Mouse (Mus musculus): ENCODE results near the gene Rraga.

Gene Rraga

DNA sequence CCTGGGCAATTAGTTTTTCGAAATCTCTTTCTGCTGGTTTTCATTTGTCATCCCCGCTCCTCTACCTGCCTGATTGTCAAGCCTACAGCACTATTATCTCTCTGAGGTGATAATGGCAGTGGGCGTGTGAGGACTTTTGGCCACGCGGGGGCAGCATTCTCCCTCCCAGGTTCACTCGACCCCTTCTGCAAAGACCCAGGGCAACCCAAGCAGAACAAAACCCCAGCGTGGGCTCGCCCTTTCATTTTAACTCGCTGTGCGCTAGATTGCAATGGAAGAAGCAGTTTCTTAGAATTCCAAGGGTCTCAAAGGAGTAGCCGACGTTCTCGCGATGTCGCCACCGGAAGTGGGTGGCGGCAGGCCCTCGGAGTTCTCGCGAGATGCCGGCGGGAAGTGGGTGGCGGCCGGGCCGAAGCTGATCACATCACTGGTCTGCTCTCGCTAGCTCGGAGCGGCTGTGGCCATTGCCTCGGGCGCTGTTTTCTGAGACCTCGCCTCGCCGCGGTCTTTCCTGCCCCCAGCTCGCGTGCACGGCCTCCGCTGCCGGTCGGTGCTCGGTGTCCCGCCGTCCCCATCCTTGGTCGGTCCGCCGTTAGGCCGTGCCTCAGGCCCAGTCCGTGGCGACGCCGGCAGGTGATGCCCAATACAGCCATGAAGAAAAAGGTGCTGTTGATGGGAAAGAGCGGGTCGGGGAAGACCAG lies at the start of gene Rraga:
Gene Rraga, plus strand, starts transcription at position 386 of the 701 bp plus-strand sequence.
- peak; percentile 97 for DNase-seq

DNA sequence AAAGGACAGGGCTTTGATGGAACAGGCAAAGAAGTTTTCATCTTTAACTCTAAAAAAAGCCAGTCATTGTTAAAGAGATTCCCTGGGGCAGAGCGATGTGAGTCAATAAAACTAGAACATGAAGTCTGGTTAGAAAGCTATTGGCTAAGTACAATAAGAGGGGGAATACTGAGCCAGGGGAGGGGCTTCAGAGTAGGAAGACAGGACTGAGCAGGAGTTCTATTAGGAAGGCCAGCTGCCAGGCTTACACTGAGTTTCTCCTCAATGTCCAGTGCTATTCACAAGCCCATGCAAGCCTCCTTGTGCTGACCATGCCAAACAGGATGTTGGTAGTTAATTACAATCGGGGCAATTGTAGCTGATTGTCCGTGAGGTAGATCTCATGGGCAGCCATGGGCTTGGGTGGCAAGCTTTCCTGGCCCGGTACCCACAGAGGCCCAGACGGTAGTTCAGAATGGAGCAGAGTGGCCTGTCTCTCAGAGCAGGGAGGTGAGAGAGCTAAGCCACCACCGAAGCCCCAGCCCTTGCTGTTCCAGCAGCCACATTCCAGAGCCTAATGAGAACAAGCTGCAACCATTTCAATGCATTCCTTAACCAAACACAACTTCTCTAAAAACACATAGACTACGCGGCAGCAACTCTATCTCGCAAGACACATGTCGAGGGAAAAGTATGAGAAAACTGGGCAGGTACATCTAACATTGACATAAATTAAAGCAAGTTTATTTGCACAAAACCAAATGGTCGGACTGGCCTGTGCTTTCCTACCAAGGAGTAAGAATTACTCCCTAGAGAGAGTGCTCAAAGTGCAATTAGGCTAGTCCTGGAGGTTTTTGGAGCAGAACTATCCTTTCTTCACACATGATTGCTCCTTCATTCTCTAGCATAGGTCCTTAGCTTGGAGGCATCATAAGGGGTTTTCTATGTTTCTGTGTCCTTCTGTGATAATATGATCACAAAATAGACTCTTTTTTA lies 48.0 kb upstream of the Rraga start:
- DNase-seq = peak; percentile 44

DNA sequence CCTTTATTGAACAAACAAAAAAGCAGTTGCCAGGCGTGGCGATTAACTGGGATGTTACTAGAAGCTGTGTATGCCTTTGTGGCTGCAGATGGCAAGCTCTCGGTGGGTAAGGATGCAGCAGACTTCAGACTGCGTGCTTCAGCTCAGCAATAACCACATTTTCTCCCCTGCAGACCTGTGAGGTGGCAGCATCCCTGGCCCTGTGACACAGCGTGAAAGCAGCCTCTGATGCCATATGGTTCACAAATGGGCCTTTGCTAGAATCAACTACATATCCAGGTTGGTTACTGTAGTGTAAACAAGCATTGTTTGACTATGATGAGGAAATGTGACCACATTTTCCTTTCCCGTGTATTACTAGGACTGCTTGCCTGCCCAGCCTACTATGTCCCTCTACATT lies 46.3 kb upstream of the Rraga start:
- no peak for DNase-seq

DNA sequence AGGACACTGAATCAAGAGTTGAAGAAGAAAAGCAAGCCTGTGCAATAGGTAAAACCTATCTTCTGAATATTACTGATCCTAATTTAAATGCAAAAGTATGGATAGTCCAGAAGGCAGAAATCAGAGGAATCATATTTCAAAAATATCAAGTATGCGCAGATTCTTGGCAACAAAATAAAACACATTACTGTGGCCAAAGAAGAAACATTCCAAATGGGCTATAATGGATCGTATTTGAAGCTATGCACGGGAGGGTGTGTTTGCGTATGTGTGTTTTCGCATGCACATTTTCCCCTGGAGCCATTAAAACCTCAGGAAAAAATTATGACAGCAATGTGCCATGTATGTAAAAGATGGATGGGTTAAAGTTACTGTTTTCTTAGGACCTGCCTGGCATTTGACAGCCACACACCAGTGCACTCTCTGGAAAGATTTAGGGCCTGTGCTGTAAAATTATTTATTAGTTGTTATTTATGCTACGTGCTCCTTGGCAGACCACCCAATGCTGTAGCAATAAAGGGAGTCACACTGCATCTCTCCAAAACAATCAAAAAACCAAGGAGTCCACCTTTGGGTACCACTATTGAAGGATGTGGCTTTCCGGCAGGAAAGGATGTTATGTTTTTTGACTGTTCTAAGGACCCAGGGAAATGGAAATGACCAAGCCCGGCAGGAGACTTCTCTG lies 41.9 kb upstream of the Rraga start:
- DNase-seq = no peak

DNA sequence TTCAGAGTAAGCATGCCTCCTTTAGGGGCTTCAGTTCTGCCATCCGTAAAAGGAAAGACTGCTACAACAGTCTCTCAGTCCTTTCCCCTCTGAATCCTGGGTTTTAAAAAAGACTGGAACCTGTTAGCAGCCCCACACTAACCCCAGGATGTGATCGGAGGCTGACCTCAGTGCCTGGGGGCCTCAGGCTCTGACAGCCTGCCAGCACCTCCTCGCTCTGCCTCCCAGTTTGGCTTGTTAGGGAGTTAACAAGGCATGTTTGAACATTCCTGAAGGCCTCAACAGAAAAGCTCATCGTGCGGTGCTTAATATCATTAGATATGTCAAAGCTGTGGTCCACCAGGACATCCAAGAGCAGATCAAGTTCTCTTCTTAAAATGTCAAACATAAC lies 41.4 kb upstream of the Rraga start:
- DNase-seq = peak; percentile 15

DNA sequence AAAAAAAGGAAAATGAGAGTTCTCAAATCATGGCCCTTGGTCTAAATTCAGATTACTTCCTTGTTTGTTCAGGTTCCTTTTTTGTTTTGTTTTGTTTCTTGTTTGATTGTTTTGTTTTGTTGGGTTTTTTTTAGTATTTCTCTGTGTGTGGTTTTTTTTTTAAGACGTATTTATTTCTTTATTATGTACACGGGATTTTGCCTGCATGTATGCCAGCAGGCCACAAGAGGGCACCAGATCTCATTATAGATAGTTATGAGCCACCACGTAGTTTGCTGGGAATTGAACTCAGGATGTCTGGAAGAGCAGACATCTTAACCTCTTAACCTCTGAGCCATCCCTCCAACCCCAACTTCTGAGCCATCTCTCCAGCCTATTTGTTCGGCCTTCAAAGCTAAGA lies 37.5 kb upstream of the Rraga start:
- peak; percentile 24 for DNase-seq

DNA sequence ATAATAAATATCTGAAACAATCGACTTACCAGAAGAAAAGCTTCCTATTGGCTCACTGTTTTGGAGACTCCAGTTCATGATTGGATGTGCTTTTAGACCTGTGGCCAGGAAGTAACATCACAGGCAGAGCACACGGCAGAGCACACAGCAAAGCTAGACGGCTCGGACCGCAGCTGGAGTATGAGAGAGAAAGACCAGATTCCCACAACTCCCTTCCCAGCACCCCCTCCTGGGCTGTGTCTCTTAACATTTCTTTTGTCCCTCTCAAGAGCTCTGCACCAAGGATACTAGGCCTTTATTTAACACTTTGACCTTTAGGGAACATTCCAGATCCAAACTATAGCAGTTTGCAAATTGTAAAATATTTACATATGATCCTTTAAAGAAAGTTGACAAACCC lies 36.5 kb upstream of the Rraga start:
- no peak for DNase-seq

DNA sequence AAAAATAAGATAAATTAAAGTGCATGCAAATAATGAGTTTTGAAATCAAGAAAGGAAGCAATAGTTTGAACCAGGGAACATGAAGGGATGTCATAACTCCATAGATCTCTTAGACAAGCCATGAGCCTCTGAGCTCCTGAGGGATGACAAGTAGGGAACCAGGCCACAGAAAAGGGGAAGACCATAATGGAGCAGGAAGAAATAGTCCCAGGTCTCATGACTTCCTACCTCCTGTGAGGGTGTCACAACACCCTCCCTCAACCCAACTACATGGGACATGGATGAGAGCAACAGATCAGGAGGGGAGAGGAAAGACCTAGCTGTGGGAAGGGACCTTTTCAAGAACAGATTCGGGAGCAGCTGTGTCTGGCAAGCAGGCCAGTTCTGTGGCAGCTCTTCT lies 33.9 kb upstream of the Rraga start:
- DNase-seq = no peak

DNA sequence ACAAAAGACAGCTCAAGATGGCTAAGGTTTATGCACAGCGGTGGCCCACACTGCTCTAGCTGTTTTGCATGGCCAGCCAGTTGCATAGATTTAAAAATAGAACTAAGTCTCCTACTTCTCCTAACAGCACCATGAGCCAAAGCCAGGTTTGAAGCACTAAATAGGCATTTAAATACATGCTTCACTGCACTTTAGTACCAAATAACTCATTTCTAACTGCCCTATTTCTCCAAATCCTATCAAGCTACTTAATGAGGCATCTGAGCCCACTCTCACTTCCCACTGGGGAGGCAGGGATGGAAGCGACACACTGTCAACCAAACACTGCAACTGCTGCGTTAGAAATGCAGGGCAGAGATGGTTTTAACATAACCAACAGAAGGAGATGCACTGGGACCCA lies 31.5 kb upstream of the Rraga start:
- no peak for DNase-seq

DNA sequence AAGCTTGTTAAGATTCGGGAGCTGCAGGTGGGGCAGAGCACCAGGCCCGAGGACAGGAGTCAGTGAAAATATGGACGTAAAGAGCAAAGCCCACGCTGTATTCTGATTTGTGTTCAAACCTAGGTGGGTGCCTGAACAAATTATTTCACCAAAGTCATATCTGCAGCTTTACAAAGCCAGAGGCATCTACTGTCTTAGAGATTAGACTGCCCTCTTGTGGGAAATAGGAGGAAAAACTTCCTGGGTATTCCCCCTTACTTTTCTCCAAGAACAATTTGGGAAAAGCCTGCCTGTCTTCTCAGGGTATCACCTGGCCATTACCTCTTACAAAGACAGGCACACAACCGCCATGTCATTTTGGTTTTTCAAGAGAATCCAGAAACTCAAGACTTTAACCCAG lies 29.9 kb upstream of the Rraga start:
- peak; percentile 12 for DNase-seq

DNA sequence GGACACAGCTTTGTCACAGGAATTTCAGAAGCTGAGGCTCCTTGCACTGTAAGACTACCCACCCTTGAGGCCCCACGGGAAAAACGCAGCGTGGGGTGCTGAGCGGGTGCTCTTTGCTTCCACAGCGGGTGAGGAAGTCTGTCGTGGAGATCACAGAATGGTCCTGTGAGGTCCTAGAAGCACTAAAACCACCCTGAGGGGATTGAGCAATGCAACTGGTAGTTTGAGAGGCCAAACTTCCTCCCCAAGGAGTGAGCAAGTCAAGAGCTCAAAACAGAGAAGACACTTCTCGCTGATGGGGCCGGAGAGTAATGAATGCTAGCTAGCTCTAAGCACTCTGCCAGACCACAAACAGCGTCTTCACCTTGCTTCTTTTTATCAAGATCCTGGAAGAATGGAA lies 27.1 kb upstream of the Rraga start:
- DNase-seq = no peak

DNA sequence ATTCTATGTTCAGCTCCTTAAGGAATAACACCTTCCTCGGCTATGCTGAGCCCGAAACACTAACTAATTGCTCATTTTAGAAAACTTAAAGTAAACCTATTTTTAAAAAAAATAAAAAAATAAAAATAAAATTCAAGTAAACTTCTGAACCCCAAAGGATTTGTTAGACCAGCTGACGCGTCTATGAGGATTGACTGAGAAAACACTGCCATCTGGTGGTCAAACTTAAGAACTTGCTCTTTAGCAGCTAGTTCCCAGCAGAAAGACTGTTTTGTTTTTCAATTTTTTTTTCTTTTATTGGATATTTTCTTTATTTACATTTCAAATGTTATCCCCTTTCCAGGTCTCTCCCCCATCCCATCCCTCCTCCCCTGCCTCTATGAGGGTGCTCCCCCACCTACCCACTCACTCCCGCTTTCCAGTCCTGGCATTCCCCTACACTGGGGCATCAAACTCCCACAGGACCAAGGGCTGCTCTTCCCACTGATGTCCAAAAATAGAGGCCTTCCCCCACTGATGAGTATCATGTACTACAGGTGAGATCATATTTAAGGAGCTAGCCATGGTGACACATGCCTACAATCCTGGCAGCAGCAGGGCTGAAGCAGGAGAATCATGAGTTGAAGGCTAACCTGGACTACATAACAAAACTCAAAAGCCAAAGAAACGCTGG lies 20.3 kb upstream of the Rraga start:
- DNase-seq = peak; percentile 30

DNA sequence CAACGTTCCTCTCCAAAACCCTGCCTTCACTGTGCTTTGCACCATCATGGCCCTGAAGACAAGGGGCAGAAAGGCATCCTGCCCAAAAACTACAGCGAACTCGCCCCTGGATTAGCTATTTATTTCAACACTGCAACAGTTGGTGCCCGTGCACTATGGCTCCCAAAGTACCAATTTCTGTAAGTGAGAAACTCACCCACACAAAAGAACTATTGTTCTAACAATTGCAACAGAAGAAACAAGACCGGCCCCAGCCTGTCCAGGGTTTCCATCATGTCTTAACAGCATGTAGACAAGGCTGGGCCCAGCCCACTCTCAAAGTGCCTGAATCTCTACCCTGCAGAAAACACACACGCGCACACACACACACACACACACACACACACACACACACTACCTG lies 18.1 kb upstream of the Rraga start:
- DNase-seq = no peak

DNA sequence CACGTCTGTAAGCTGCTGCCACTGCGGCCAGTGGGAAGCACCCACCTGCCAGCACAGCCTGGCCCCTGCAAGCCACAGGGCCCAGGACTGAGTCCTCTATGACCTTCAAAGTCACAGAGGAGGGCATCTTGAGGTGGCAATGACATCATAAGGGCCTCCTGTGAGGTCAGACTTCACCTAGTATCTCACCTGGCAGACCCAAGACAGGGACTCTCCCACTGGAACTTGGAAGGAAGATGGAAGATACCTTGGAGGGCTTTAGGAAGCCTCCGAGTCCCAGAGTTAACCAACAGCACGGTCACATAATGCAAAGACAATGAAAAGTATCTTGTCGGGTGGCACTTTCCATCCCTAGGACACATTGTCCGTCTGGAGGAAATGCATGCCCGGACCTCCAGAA lies 17.2 kb upstream of the Rraga start, which contains the start of gene Saxo1:
Gene Saxo1, minus strand, starts transcription at position 101 of the 400 bp plus-strand sequence.
- DNase-seq = no peak

DNA sequence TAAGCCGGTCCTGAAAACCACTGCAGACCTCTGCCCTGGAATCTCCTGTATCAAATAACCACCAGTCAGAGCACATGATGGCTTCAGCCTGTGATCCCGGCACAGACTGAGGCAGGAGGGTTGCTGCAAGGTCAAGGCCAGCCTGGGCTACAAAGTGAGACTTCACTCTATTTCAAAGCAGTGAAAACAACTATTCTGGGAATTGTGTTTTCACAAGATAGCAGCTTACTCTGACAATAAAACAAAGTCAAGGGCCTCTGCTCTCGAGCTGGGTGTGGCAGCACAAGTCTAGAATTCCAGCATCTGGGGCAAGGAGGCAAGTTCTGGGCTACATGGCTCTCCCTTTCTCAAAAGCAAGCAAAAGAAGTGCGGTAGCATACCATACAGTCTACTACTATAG lies 16.5 kb upstream of the Rraga start:
- DNase-seq = no peak

DNA sequence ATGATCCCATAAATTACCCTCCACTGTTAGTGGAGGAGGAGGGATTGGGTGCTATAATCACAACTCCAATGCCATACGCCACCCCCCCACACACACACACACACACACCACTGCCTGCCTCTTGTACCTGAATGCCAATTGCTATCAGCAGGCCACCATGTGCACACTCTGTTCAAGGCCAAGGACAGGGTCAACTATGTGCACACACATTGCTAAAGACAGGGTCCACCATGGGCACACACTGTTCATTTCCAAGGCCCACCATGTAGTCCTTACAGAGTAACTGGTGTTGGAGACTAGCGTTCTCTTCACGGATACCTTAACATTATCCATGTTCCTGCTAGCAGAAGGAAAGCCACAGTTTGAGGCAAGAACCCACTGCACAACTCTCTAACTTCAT lies 14.4 kb upstream of the Rraga start:
- DNase-seq = no peak

DNA sequence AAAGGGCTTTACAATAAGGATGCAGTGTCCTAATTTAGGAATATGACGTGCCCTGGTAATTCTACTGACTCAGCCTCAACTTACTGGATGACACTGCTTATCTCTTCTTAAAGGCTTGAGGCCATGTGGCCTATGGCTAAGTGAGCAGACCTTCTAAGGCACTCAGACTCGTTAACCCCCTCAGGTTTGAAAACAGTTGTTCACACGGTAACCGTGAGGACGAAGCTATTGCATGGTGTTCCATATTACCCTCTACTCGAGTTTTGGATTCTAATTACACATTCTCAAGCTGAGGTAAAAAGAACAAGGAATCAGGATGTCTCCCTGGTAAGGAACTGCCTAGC lies 557 bp upstream of the Rraga start:
- no peak for DNase-seq

DNA sequence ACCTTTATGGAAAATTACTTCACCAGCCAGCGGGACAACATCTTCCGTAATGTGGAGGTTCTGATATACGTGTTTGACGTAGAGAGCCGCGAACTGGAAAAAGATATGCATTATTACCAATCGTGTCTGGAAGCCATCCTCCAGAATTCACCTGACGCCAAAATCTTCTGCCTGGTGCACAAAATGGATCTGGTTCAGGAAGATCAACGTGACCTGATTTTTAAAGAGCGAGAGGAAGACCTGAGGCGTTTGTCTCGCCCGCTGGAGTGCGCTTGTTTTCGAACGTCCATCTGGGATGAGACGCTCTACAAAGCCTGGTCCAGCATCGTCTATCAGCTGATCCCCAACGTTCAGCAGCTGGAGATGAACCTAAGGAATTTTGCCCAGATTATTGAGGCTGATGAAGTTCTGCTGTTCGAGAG lies 663 bp downstream of the Rraga start:
- peak; percentile 32 for DNase-seq

DNA sequence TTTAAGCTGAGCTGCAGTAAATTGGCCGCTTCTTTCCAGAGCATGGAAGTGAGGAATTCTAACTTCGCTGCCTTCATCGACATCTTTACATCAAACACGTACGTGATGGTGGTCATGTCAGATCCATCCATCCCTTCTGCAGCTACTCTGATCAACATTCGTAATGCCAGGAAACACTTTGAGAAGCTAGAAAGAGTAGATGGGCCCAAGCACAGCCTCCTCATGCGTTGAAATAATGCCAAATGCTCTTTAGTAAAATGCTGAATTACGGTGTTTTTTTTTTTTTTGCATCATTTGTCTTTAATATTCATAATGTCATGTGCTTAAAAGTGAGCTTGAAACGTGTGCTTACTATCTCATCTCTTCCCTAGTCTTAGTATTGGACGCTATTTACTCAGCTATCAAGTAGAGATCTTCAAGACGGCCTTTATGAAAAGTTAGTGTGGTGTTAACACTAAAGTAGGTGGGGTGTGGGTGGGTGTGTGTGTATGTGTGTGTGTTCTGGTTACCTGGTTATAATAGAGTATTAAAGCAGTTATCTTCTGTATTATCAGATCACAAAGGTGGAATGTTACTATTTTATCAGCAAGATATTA lies 1.3 kb downstream of the Rraga start:
- no peak for DNase-seq

DNA sequence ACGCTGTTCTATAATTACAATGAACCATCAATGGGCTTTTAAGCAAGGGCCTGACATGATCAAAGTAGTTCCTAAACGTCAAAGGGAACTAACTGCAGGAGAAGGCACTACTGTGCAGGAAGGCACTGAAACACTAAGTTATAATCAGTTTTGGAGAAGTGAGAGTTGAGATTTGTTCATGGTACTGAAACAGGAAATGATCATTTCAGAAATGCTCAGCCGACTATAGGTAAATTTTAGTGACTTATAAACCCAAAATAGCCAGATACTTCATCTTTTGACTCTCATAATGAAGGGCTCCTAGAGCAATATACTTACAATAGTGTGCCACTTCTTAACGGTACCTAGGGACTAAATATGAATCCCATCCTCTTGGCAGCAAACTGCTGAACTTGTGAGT lies 4.6 kb downstream of the Rraga start:
- DNase-seq = no peak

DNA sequence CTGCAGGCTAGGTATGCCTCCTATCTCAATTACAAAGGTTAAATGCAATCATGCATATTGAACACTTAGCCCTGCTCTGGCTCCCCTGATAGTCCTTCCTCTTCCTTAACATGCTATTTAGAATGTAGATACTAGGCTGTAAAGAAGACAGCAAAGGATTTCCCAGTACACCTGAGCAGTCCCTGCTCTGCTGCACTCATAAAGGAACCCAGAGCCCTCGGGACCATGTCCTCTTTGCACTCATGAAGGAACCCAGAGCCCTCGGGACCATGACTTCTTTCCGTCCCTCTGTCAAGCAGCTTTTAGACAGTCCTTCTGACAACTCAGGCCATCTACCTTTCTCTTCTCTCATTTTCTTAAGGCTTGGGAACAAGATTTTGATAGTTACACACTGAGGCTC lies 5.1 kb downstream of the Rraga start:
- no peak for DNase-seq

DNA sequence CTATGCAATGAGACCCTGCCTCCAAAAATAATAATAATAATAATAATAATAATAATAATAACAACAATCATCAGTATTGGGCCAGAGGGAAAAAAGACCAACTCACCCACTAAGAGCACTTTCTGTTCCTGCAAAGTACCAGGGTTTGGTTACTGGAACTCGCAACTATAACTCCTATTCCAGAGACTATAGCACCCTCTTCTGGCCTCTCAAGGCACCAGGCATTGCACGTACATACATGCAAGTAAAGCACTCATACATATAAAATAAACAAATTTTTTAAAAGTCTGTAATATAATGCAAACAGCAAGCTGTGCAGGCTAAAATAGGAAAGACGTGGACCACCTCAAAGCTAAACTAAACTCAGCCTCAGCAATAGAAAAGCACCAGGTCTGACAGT lies 12.8 kb downstream of the Rraga start:
- DNase-seq = no peak

DNA sequence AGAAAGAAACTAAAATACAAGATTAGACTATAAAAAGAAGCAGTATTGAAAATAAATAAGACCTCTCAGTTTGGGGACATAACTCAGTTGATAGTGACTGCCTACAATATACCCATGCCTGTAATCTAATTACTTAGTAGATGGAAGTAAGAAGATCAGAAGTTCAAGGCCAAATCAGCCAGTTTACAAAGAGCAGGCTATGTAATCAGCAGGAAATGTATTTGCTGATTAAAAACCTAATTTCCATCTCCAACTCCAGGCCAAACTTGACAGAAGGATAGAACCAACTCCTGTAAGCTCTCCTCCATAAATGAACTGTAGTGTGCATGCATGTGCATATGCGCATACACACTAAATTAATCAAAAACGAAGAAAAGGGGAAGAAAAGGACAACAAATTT lies 15.8 kb downstream of the Rraga start:
- DNase-seq = no peak

All from kidney, postnatal 14 days (tissue).